Mouse (Mus musculus): ENCODE results near the gene Scn8a. TPM values are rescaled to one million over a fixed set of nuclear protein-coding genes. Genes with fewer than 3 reads are reported as not detected.
A peak's percentile ranks its signal among the peaks of the same experiment; 100 is the strongest.

The Scn8a gene
- polyA plus RNA-seq, 1 experiment = not detected

GRCm38 (mm10) chr15:100923476-100923875 lies 53.8 kb downstream of the Scn8a start:
- 21% methylated on average over 19 of the region's 19 CpGs for WGBS
- no peak for TF ChIP-seq POLR2A (IDR thresholded peaks at IDR 0.05; ENCODE audit: insufficient read depth, low read depth, low read length)
- peak; percentile 21; the same call in 1 of the 2 replicates for TF ChIP-seq CTCF (IDR thresholded peaks at IDR 0.05; ENCODE audit: insufficient read depth, low read depth, low read length)
- no peak overlapping the region for H3K27ac ChIP-seq (ENCODE audit: insufficient read depth, low read depth, low read length)

DNA sequence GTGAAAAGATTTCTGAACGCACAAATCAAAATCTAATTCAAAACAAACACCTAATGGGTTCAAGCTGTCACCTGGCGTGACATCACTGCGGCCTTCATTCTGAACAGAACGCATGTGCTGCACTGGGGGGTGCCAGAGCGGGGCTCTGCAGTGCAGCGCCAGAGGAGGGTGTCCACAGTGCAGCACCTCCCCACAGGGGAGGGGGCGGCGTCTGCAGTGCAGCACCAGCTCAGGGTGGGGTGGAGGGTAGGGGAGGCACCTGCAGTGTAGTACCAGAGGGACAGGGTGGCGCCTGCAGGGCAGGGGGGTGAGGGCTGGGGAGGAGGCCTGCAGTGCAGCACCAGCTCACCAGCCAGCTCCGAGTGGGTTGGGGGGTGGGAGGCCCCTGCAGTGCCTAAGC lies 55.3 kb downstream of the Scn8a start:
- Histone ChIP-seq H3K27ac (ENCODE audit: insufficient read depth, low read depth, low read length) (no peak overlapping the region), H3K4me1 (ENCODE audit: control insufficient read depth, insufficient read depth, low read length) (peaks cover 19% of the 10 kb centered on the region), H3K4me3 (ENCODE audit: insufficient read depth, low read depth, low read length) (no peak overlapping the region)
- 73% methylated on average over 10 of the region's 10 CpGs for WGBS
- TF ChIP-seq POLR2A (IDR thresholded peaks at IDR 0.05; ENCODE audit: insufficient read depth, low read depth, low read length) (no peak), CTCF (IDR thresholded peaks at IDR 0.05; ENCODE audit: insufficient read depth, low read depth, low read length) (no peak)

More at GRCm38 (mm10) chr15:100923476-100923875, 53.8 kb downstream of the Scn8a start:
- Histone ChIP-seq H3K4me1 (ENCODE audit: control insufficient read depth, insufficient read depth, low read length) (peaks cover 19% of the 10 kb centered on the region), H3K4me3 (ENCODE audit: insufficient read depth, low read depth, low read length) (no peak overlapping the region)

DNA sequence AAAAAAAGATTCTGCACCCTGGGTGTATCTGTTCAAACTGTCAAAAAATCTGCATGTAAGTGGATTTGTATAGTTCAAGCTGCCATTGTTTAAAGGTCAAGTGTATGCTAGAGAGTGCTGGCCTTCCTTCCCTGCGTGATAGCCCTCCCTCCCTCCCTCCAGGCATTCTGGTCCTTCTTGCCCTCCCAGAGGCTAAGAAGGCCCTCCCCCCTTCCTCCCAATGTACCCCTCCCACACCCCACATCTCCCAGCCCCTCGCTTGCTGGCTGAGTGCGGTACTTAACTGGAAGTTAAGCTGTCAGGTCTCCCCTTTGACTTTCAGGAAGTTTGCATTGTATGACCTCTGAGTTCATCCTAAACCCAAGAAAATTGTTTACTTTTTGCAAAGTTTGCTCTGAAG lies 60.8 kb downstream of the Scn8a start:
- Histone ChIP-seq H3K4me1 (ENCODE audit: control insufficient read depth, insufficient read depth, low read length) (peaks cover 11% of the 10 kb centered on the region), H3K27ac (ENCODE audit: insufficient read depth, low read depth, low read length) (no peak overlapping the region), H3K4me3 (ENCODE audit: insufficient read depth, low read depth, low read length) (no peak overlapping the region)
- no peak for TF ChIP-seq CTCF (IDR thresholded peaks at IDR 0.05; ENCODE audit: insufficient read depth, low read depth, low read length)
- no peak for TF ChIP-seq POLR2A (IDR thresholded peaks at IDR 0.05; ENCODE audit: insufficient read depth, low read depth, low read length)
- 81% methylated on average over 3 of the region's 3 CpGs for whole genome bisulfite sequencing

- 85% methylated on average over 24 of the region's 24 CpGs for WGBS
- Histone ChIP-seq H3K4me3 (ENCODE audit: insufficient read depth, low read depth, low read length) (no peak overlapping the region), H3K27ac (ENCODE audit: insufficient read depth, low read depth, low read length) (no peak overlapping the region), H3K4me1 (ENCODE audit: control insufficient read depth, insufficient read depth, low read length) (peaks cover 11% of the 10 kb centered on the region)
- no peak for TF ChIP-seq CTCF (IDR thresholded peaks at IDR 0.05; ENCODE audit: insufficient read depth, low read depth, low read length)
- TF ChIP-seq POLR2A (IDR thresholded peaks at IDR 0.05; ENCODE audit: insufficient read depth, low read depth, low read length) = no peak
These were observed 66.5 kb downstream of the Scn8a start for GRCm38 (mm10) chr15:100936176-100936575.

DNA sequence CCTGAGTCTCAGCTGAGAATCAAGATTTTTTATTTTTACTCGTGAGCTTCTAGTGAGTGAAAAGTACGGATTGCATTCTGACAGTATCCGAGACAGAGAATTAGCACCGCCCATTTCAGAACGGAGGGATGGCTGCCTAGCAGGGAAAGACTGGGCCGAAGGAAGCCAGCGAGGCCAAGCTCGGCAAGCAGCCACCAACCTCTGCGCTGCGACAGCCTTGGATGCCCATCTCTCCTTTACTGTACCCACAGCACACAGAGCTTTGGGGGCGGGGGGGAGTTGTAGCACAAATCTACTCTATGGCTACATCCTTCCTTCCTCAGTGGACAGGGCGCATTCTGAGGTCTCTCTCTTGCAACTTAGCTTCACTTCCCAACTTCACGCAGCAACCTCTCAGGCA lies 78.7 kb downstream of the Scn8a start:
- Histone ChIP-seq H3K27ac (ENCODE audit: insufficient read depth, low read depth, low read length) (no peak overlapping the region), H3K4me3 (ENCODE audit: insufficient read depth, low read depth, low read length) (no peak overlapping the region), H3K4me1 (ENCODE audit: control insufficient read depth, insufficient read depth, low read length) (peaks cover 4% of the 10 kb centered on the region; the same call in 1 of the 2 replicates)
- WGBS = 88% methylated on average over 13 of the region's 13 CpGs
- no peak for TF ChIP-seq CTCF (IDR thresholded peaks at IDR 0.05; ENCODE audit: insufficient read depth, low read depth, low read length)
- TF ChIP-seq POLR2A (IDR thresholded peaks at IDR 0.05; ENCODE audit: insufficient read depth, low read depth, low read length) = no peak

GRCm38 (mm10) chr15:100949169-100949568 lies 79.5 kb downstream of the Scn8a start:
- H3K4me3 ChIP-seq (ENCODE audit: insufficient read depth, low read depth, low read length) = no peak overlapping the region
- peaks cover 4% of the 10 kb centered on the region; the same call in 1 of the 2 replicates for H3K4me1 ChIP-seq (ENCODE audit: control insufficient read depth, insufficient read depth, low read length)
- WGBS = 82% methylated on average over 4 of the region's 4 CpGs
- TF ChIP-seq POLR2A (IDR thresholded peaks at IDR 0.05; ENCODE audit: insufficient read depth, low read depth, low read length) = no peak
- H3K27ac ChIP-seq (ENCODE audit: insufficient read depth, low read depth, low read length) = no peak overlapping the region

- 65% methylated on average over 10 of the region's 10 CpGs for WGBS
- H3K4me1 ChIP-seq (ENCODE audit: control insufficient read depth, insufficient read depth, low read length) = peaks cover 4% of the 10 kb centered on the region; the same call in 1 of the 2 replicates
- H3K27ac ChIP-seq (ENCODE audit: insufficient read depth, low read depth, low read length) = no peak overlapping the region
- H3K4me3 ChIP-seq (ENCODE audit: insufficient read depth, low read depth, low read length) = no peak overlapping the region
- TF ChIP-seq POLR2A (IDR thresholded peaks at IDR 0.05; ENCODE audit: insufficient read depth, low read depth, low read length) (no peak), CTCF (IDR thresholded peaks at IDR 0.05; ENCODE audit: insufficient read depth, low read depth, low read length) (no peak)
These were observed 81.8 kb downstream of the Scn8a start for GRCm38 (mm10) chr15:100951491-100951890.

DNA sequence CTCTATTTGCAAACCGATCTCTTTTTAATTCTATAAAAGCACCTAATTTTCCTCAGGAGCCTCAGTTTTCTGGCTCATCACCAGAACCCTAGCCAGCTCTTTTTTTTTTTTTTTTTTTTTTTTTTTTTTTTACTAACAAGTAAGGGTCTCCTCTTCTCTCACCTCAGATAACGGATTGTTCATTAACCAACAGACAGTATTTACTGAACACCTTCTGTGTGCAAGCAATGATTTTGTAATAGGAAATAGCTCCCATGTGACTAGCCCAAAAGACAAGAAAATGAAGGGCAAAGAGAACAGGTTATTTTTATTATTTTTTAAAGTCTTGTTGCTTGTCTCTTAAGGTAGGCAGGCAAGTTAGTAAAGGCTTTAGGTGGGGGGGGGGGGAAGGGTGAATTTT lies 82.6 kb downstream of the Scn8a start:
- Histone ChIP-seq H3K4me1 (ENCODE audit: control insufficient read depth, insufficient read depth, low read length) (peaks cover 4% of the 10 kb centered on the region; the same call in 1 of the 2 replicates), H3K27ac (ENCODE audit: insufficient read depth, low read depth, low read length) (no peak overlapping the region), H3K4me3 (ENCODE audit: insufficient read depth, low read depth, low read length) (no peak overlapping the region)
- TF ChIP-seq CTCF (IDR thresholded peaks at IDR 0.05; ENCODE audit: insufficient read depth, low read depth, low read length) (no peak), POLR2A (IDR thresholded peaks at IDR 0.05; ENCODE audit: insufficient read depth, low read depth, low read length) (no peak)
- 80% methylated on average over 2 of the region's 2 CpGs for WGBS

DNA sequence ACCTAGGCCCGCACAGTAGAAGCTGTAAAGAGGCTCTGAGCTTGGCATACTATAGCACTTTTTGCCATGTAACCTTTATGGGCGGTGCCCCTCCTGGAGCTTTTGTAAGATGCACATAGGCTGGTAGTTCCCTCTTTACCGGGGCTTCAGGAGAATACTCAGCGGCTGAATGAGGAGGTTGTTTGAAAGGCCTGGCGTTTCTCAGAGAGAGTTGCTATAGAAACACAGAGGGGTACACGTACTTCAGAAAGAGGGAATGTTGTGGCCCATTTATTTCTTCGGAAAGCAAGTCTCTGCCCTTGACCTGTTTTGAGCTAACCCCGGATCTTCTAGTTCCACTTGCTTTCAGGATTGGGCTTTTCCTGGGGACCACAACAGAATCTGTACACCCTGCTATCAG lies 83.2 kb downstream of the Scn8a start:
- peaks cover 4% of the 10 kb centered on the region; the same call in 1 of the 2 replicates for H3K4me1 ChIP-seq (ENCODE audit: control insufficient read depth, insufficient read depth, low read length)
- WGBS = 43% methylated on average over 8 of the region's 8 CpGs
- no peak overlapping the region for H3K27ac ChIP-seq (ENCODE audit: insufficient read depth, low read depth, low read length)
- H3K4me3 ChIP-seq (ENCODE audit: insufficient read depth, low read depth, low read length) = no peak overlapping the region
- no peak for TF ChIP-seq CTCF (IDR thresholded peaks at IDR 0.05; ENCODE audit: insufficient read depth, low read depth, low read length)

- Histone ChIP-seq H3K4me3 (ENCODE audit: insufficient read depth, low read depth, low read length) (no peak overlapping the region), H3K4me1 (ENCODE audit: control insufficient read depth, insufficient read depth, low read length) (peaks cover 4% of the 10 kb centered on the region; the same call in 1 of the 2 replicates), H3K27ac (ENCODE audit: insufficient read depth, low read depth, low read length) (no peak overlapping the region)
- TF ChIP-seq POLR2A (IDR thresholded peaks at IDR 0.05; ENCODE audit: insufficient read depth, low read depth, low read length) = no peak
- TF ChIP-seq CTCF (IDR thresholded peaks at IDR 0.05; ENCODE audit: insufficient read depth, low read depth, low read length) = no peak
- 76% methylated on average over 7 of the region's 7 CpGs for WGBS
These were observed 84.3 kb downstream of the Scn8a start for GRCm38 (mm10) chr15:100953955-100954354.

Measured in olfactory bulb, adult 2 months (tissue).